Mouse (Mus musculus) gastrocnemius, postnatal 14 days (tissue): Measurements from ENCODE around the gene Tmed10. TPM values are rescaled to one million over a fixed set of nuclear protein-coding genes. Genes with fewer than 3 reads are reported as not detected.

Experiments used
- DNase-seq: peaks from one replicate; pipeline ENCODE4 v3.0.0; 2021; ENCODE audit warnings: mixed read lengths
- intact Hi-C: fragments of 180-260 bp; cut with DNase I; formaldehyde crosslinking; loops from one replicate; pipeline ENCODE4 v1.15.1; 2025; ENCODE audit warnings: low total_unique reads
- total RNA-seq, 2 experiments: library from RNA; stranded (reverse); gene quantifications; 2 replicates each; pipeline ENCODE4 v1.2.3; 2021

The Tmed10 gene
- total RNA-seq, 2 experiments from 2014 or later = 130 to 135 TPM

- intact Hi-C loops = no loop called here
- no peak for DNase-seq
Observed at GRCm38 (mm10) chr12:85339947-85340346, 34.7 kb downstream of the Tmed10 start.

GRCm38 (mm10) chr12:85339243-85339729 lies 35.4 kb downstream of the Tmed10 start, which contains the start of gene Nek9:
Gene Nek9, minus strand, starts transcription at chr12:85339362.
- DNase-seq = peak; percentile 94
- intact Hi-C loops = no loop called here

DNA sequence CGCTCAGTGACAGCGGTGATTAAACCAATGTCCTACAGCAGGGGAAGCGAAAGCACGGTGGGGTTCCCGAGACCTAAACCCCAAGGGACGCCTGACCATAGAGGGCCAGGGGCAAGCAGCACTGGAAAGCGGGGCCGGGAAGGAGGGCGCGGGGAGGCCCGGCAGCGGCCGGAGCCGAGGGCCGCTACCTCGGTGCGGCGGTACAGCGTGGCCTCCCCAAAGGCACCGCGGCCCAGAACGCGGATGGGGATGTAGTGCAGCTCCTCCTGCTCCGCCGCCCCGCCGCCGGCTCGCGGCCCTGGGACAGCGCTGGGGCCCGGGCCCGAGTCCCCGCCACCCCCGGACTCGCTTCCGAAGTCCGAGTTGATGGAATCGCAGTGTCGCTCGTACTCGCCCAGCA lies 35.8 kb downstream of the Tmed10 start:
- intact Hi-C loops = no loop called here
- DNase-seq = peak; percentile 26

- no peak for DNase-seq
- intact Hi-C loops = no loop called here
Observed at GRCm38 (mm10) chr12:85337567-85338311, 36.9 kb downstream of the Tmed10 start.

GRCm38 (mm10) chr12:85330153-85330552 lies 44.5 kb downstream of the Tmed10 start:
- no peak for DNase-seq
- intact Hi-C loops = no loop called here

DNA sequence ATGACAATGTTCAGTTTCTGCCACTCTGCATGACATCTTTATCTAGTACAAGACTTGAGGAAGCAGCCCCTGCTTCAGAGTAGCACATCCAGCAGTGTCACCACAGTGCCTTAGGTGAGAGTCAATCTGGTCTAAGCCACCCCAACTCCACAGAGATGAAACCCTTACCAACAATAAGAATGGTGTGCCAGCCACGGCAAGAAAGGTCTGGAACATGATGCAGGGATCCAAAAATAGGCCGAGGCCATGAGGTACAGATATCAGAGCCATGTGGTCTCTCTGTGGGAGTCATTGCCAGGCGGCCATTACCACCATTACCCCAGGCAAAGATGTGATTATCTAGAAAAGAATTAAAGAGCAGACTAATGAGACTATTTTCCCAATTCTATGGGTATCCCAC lies 66.0 kb downstream of the Tmed10 start:
- intact Hi-C loops = loop anchor here (5.0 kb wide), 1 partner anchor 166 kb away; no protein-coding TSS in a partner anchor
- no peak for DNase-seq

DNA sequence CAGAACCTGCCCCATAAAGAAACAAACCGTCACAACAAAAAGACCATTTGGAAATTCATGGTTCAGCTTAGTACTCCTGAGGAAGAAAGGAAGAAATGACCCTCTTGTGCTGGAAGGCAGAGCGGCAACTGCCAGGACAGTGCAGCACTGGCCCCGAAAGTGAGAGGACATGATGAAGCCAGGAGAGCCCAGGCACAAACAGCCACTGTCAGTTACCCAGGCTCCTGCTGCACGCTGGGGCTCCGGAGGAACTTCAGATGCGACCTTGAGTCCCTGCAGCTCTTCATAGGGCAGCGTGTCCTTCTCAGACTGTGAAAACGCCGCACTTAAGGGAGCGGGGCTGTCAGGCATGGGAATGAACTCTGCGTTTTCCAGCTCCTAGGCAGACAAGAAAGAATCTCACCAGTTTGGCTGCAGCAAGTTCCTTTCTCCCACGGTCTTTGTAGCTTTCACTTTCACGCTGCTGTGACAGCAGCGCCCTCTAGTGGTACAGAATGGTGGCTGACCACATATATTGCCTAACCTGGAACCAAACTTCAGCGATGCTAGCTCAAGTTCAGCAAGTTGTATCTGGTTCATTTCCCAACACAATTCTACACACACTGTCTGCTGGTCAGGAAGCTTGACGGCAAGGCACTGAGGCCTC lies 69.3 kb downstream of the Tmed10 start:
- intact Hi-C loops = loop anchor here (5.0 kb wide), 1 partner anchor 163 kb away; no protein-coding TSS in a partner anchor
- peak; percentile 78 for DNase-seq

- intact Hi-C loops = loop anchor here (5.0 kb wide), 2 partner anchors 132 to 162 kb away; no protein-coding TSS in a partner anchor
- no peak for DNase-seq
Observed at GRCm38 (mm10) chr12:85304725-85305124, 69.9 kb downstream of the Tmed10 start.

- intact Hi-C loops = loop anchor here (5.0 kb wide), 1 partner anchor 131 kb away; no protein-coding TSS in a partner anchor
- DNase-seq = no peak
Observed at GRCm38 (mm10) chr12:85303256-85303655, 71.4 kb downstream of the Tmed10 start.

DNA sequence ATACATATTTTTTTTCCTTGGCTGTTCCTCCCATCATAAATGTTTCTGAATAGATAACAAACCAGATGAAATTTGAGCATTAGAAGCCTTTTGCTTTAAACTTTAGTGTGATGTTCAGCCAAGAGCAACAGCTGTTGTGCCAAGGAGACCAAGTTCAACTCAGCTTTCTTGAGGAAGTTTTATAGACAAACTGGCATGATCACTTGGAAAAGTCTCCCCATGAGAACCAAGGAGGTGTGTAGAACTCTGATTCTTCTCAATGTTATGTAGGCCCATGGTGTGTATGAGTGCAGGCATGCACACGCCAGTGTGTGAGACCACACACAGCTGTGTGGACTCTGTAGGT lies 75.8 kb downstream of the Tmed10 start:
- DNase-seq = no peak
- intact Hi-C loops = no loop called here

- no peak for DNase-seq
- intact Hi-C loops = no loop called here
Observed at GRCm38 (mm10) chr12:85298127-85298834, 76.4 kb downstream of the Tmed10 start.

DNA sequence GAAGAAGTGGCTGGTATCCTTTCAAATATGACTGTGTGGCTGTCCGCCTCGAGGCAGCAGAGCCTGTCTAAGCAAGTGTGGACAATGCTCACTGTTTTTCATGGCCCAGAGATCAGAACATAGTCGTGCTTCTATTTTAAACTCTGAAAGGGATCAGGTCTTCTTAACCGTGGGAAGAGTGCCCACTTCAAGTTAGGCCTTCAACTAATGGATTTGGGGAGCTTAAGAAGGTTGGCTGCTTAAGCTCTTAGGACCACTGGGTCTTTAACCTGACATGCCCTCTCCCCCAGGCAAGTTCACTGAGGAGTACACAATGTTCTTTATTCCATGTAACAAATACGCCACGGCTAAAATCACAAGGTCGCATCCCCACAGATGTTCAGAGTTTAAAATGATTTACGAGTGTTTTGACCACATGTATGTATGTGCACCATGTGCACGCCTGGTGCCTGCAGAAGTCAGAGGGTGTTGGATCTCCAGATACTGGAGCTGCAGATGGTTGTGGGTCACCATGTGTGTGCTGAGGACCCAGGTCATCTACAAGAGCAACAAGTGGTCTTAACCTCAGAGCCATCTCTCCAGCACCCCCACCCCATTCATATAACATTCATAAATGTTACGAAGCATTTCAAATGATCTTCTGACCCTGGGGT lies 77.2 kb downstream of the Tmed10 start:
- intact Hi-C loops = no loop called here
- no peak for DNase-seq

GRCm38 (mm10) chr12:85296915-85297314 lies 77.7 kb downstream of the Tmed10 start:
- DNase-seq = no peak

GRCm38 (mm10) chr12:85295506-85295905 lies 79.1 kb downstream of the Tmed10 start:
- no peak for DNase-seq
- intact Hi-C loops = no loop called here

More at GRCm38 (mm10) chr12:85296915-85297314, 77.7 kb downstream of the Tmed10 start:
- intact Hi-C loops = no loop called here

- intact Hi-C loops = no loop called here
- no peak for DNase-seq
Observed at GRCm38 (mm10) chr12:85292906-85293305, 81.7 kb downstream of the Tmed10 start.

GRCm38 (mm10) chr12:85292288-85292687 lies 82.4 kb downstream of the Tmed10 start:
- DNase-seq = no peak
- intact Hi-C loops = no loop called here

GRCm38 (mm10) chr12:85291541-85291940 lies 83.1 kb downstream of the Tmed10 start:
- DNase-seq = no peak
- intact Hi-C loops = no loop called here

GRCm38 (mm10) chr12:85290633-85291032 lies 84.0 kb downstream of the Tmed10 start:
- intact Hi-C loops = no loop called here
- DNase-seq = no peak
